Mouse (Mus musculus): ENCODE data around the gene Sbf2.

- no peak for TF ChIP-seq HCFC1 (IDR thresholded peaks at IDR 0.05; ENCODE audit: low read depth, low read length)
- no peak for TF ChIP-seq ZNF384 (IDR thresholded peaks at IDR 0.05; ENCODE audit: low read depth, low read length)
- TF ChIP-seq CTCF (IDR thresholded peaks at IDR 0.05 in 2 of 3, conservative IDR thresholded peaks at IDR 0.05 in 1 of 3; ENCODE audit: control insufficient read depth in 1 of 3, insufficient read depth in 1 of 3, low read depth in 2 of 3, low read length in 3 of 3, poor library complexity in 1 of 3, severe bottlenecking in 1 of 3): no peak
- no peak for TF ChIP-seq POLR2A (IDR thresholded peaks at IDR 0.05; ENCODE audit: control insufficient read depth in 1 of 2, insufficient read depth in 1 of 2, low read depth in 1 of 2, low read length in 2 of 2, poor library complexity in 1 of 2)
- no peak for TF ChIP-seq BHLHE40 (IDR thresholded peaks at IDR 0.05; ENCODE audit: borderline replicate concordance, low read depth, low read length)
- no peak for TF ChIP-seq USF1 (IDR thresholded peaks at IDR 0.05; ENCODE audit: low read depth, low read length)
- no peak for TF ChIP-seq POLR2AphosphoS2 (IDR thresholded peaks at IDR 0.05; ENCODE audit: low read length)
- TF ChIP-seq ZMIZ1 (IDR thresholded peaks at IDR 0.05; ENCODE audit: low read depth, low read length): no peak
- TF ChIP-seq E2F4 (IDR thresholded peaks at IDR 0.05; ENCODE audit: borderline replicate concordance, low read depth, low read length): no peak
- TF ChIP-seq UBTF (IDR thresholded peaks at IDR 0.05; ENCODE audit: borderline replicate concordance, insufficient read depth, low read depth, low read length): no peak
These were observed 352.9 kb downstream of the Sbf2 start for GRCm38 (mm10) chr7:110261807-110262206.
